24 mouse cellular contexts compared by ENCODE assay signal in genomic region chr8:109428551-109428950, GRCm38 (mm10).
"Had no signal": no experiment of that assay in that cellular context is flagged by ENCODE, and none has a peak within 500 bp of the region (broad histone marks: within the 10 kb centered on the region; RNA-seq: fewer than 3 reads in every experiment).

No protein-coding gene starts in this region.

- ATAC-seq: hindbrain, embryonic 16.5 days; inflammation-experienced regulatory T-cells, adult 6 months; intestine, embryonic 15.5 days; intestine, postnatal 0 days; liver, embryonic 12.5 days had no signal

- H3K4me1 ChIP-seq: heart, embryonic 12.5 days; hindbrain, embryonic 10.5 days; hindbrain, embryonic 12.5 days; intestine, embryonic 15.5 days; limb, embryonic 13.5 days; limb, embryonic 15.5 days; liver, embryonic 12.5 days had no signal

- H3K9ac ChIP-seq: heart, embryonic 12.5 days; hindbrain, embryonic 12.5 days; hindbrain, embryonic 14.5 days; intestine, embryonic 15.5 days; limb, embryonic 13.5 days; limb, embryonic 15.5 days; liver, embryonic 12.5 days; liver, embryonic 14.5 days had no signal

- DNase-seq: gastrocnemius, adult 2 months; gastrocnemius, postnatal 10 days; gastrocnemius, postnatal 25 days; heart, postnatal 10 days; heart, postnatal 4 days; kidney, adult 18-20 months; kidney, adult 8-10 months; kidney, postnatal 10 days; kidney, postnatal 25 days; kidney, postnatal 4 days had no signal

- H3K9me3 ChIP-seq: heart, embryonic 12.5 days; hindbrain, embryonic 10.5 days; hindbrain, embryonic 12.5 days; intestine, embryonic 15.5 days; limb, embryonic 13.5 days; limb, embryonic 15.5 days; liver, embryonic 12.5 days had no signal

- H3K27me3 ChIP-seq: heart, embryonic 12.5 days; hindbrain, embryonic 12.5 days; intestine, embryonic 15.5 days; limb, embryonic 13.5 days; limb, embryonic 15.5 days; liver, embryonic 12.5 days had no signal

- H3K4me2 ChIP-seq: heart, embryonic 12.5 days; hindbrain, embryonic 12.5 days; hindbrain, embryonic 14.5 days; intestine, embryonic 15.5 days; limb, embryonic 13.5 days; limb, embryonic 15.5 days; liver, embryonic 12.5 days had no signal

- H3K4me3 ChIP-seq: gastrocnemius, adult 2 months; heart, embryonic 12.5 days; hindbrain, embryonic 10.5 days; hindbrain, embryonic 12.5 days; intestine, embryonic 15.5 days; layer of hippocampus, adult 2 months; left cerebral cortex, adult 2 months; limb, embryonic 13.5 days; limb, embryonic 15.5 days; liver, embryonic 12.5 days had no signal

- H3K27ac ChIP-seq: gastrocnemius, adult 2 months; hindbrain, embryonic 10.5 days; hindbrain, embryonic 12.5 days; hindbrain, embryonic 14.5 days; intestine, embryonic 15.5 days; layer of hippocampus, adult 2 months; left cerebral cortex, adult 2 months; limb, embryonic 13.5 days; limb, embryonic 15.5 days; liver, embryonic 12.5 days; liver, embryonic 14.5 days had no signal

- H3K36me3 ChIP-seq: heart, embryonic 12.5 days; hindbrain, embryonic 10.5 days; hindbrain, embryonic 12.5 days; intestine, embryonic 15.5 days; limb, embryonic 13.5 days; limb, embryonic 15.5 days; liver, embryonic 12.5 days had no signal
